Mouse (Mus musculus) mouse embryonic stem cell (cell line): ENCODE results near the gene Gm21693.
"Not testable (repeated sequence)": the region's sequence is repeated elsewhere in the genome, so short reads cannot be mapped to it uniquely, and the experiment has no call there.

Source experiments
- in situ Hi-C, 2 experiments: fragments of 300-500 bp; cut with MboI; formaldehyde crosslinking; loops; 1 replicate in 1 of 2; 3 replicates in 1 of 2; pipeline ENCODE4 v1.14.3; 2019 to 2020; ENCODE audit warnings: low sequenced_read_pairs in 2 of 2, low pct_unique_long_range_greater_than_20kb in 1 of 2, mixed read lengths in 1 of 2; ENCODE audit not compliant: unreplicated experiment in 1 of 2

Gm21693 gene

DNA sequence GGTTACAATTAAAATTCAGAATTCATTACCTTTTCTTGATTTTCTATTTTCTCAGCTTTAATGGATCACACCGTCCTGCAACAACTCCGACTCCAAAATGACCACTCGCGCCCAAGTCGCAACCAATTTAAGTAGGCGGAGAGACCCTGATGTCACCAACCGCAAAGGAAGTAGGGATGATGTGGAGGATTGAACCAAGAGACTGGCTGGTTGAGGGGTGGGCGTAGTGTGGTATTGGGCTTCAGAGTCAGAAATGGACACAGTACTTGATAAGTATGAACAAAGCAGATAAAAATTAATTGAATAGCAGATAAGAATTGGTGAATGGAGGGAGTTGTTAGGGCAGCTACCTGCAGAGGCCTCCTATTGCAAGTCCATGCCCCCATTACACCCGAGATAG is at the start of gene Gm21693:
TSS of gene Gm21693 (minus strand) at position 101 of the 400 bp plus-strand sequence.
- in situ Hi-C loops: not testable (repeated sequence)

DNA sequence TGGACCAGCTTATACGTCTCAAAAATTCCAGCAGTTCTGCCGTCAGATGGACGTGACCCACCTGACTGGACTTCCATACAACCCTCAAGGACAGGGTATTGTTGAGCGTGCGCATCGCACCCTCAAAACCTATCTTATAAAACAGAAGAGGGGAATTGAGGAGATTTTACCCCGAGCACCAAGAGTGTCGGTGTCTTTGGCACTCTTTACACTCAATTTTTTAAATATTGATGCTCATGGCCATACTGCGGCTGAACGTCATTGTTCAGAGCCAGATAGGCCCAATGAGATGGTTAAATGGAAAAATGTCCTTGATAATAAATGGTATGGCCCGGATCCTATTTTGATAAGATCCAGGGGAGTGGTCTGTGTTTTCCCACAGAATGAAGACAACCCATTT is 4.5 kb downstream of the Gm21693 start:
- in situ Hi-C loops: not testable (repeated sequence)

DNA sequence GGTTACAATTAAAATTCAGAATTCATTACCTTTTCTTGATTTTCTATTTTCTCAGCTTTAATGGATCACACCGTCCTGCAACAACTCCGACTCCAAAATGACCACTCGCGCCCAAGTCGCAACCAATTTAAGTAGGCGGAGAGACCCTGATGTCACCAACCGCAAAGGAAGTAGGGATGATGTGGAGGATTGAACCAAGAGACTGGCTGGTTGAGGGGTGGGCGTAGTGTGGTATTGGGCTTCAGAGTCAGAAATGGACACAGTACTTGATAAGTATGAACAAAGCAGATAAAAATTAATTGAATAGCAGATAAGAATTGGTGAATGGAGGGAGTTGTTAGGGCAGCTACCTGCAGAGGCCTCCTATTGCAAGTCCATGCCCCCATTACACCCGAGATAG is 38.8 kb downstream of the Gm21693 start, which contains the start of gene Gm21677:
TSS of gene Gm21677 (minus strand) at position 101 of the 400 bp plus-strand sequence.
- in situ Hi-C loops: not testable (repeated sequence)
